Mouse (Mus musculus) stomach, postnatal 0 days (tissue): ENCODE data around the gene Hpn.

ENCODE experiments used
- CTCF ChIP-seq: IDR thresholded peaks from 2 replicates; pipeline ENCODE4 v1.5.1; 2016; ENCODE audit warnings: antibody characterized with exemption, low read depth, mild to moderate bottlenecking, moderate library complexity
- EP300 ChIP-seq: optimal IDR thresholded peaks from 2 replicates; pipeline ENCODE3; 2016; ENCODE audit warnings: antibody characterized with exemption

- TF ChIP-seq CTCF (no peak), EP300 (no peak)
Observed at GRCm38 (mm10) chr7:31073546-31073945, 41.5 kb downstream of the Hpn start.
